Mouse (Mus musculus): ENCODE measurements around the gene Psme2b. TPM values are rescaled to one million over a fixed set of nuclear protein-coding genes. Genes with fewer than 3 reads are reported as not detected.
"Not testable (repeated sequence)": the region's sequence is repeated elsewhere in the genome, so short reads cannot be mapped to it uniquely, and the experiment has no call there.

Psme2b gene
- total RNA-seq (2022) = 1 to 10 TPM in 2 of 4 experiments, under 1 TPM in 1, not detected in 1; 0.48 to 1.1 (median 1.1) TPM

DNA sequence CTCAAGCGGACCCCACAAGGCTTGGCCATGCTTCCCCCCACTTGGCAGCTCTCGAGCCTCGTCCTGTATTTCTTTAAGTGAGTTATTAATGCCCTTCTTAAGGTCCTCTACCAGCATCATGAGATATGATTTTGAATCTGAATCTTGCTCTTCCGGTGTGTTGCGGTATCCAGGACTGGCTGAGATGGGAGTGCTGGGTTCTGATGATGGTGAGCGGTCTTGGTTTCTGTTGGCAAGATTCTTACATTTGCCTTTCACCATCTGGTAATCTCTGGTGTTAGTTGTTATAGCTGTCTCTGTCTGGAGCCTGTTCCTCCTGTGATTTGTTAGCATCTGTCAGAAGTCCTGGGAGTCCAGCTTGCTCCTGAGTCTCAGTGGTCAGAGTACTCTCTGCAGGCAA lies at the start of gene Psme2b:
Gene Psme2b (minus strand): TSS at position 101 of the 400 bp plus-strand sequence.
- DNase-seq (ENCODE audit: low spot score in 2 of 2) = not testable (repeated sequence)

DNA sequence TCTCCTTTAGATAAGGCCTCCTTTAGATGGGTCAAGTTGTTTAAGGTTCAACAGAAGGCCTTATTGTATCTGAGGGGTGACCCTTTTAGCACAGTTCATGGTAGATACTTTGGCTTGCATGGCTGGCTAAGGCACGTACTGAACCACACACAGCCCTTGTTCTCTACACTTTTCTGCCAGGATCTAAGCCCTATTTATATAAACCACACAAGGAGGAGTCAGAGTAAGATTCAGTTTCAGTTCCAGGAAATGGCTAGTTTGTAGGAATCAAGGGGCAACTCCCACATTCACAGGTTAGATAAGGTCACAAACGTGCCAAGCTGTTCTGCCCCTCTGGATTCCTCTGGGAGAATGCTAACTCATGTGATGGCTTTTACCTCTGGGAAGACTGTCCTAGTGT lies 48.0 kb upstream of the Psme2b start, which contains the start of gene Tgtp1:
Gene Tgtp1 (minus strand): TSS at position 155 of the 400 bp plus-strand sequence.
- not testable (repeated sequence) for DNase-seq (ENCODE audit: low spot score in 2 of 2)

- not testable (repeated sequence) for DNase-seq (ENCODE audit: low spot score in 2 of 2)
Measured at GRCm38 (mm10) chr11:48993296-48993695, 47.3 kb upstream of the Psme2b start.

DNA sequence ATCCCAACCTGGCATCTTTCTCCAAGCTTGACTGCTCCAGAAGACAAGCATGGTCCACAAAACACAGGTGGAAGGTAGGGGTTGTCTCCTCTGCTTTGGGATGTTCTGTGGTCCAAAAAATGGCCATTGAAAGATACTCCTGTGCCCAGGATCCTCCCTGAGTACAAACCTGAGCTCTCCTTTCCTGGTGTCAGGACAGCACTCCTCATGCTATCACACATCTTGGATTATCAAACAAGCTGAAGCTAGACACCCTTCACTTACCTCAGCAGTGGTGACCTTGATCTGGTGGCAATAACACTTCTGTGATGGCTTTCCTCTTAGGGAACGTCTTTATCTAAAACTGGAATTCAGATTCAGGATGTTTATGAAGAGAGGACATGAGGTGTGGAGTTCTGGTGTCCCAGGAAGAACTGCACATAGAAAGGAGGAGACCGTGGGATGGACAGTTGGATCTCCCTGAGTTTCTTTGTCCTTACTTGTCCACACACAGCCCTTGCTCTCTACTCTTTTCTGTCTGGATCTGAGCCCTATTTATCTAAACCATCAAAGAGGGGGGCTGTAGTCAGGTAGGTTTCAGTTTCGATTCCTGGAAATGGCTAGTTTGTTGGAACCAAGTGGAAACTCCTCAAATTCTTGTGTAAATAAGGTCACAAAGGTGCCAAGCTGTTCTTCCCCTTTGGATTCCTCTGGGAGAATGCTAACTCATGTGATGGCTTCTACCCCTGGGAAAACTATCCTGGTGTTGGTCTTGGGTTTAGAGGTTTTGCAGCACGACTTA lies 45.9 kb upstream of the Psme2b start, which contains the start of gene Gm12185:
Gene Gm12185 (minus strand): TSS at position 487 of the 781 bp plus-strand sequence.
- not testable (repeated sequence) for DNase-seq (ENCODE audit: low spot score in 2 of 2)

- DNase-seq (ENCODE audit: low spot score in 2 of 2) = not testable (repeated sequence)
Measured at GRCm38 (mm10) chr11:48989981-48990380, 44.0 kb upstream of the Psme2b start.

DNA sequence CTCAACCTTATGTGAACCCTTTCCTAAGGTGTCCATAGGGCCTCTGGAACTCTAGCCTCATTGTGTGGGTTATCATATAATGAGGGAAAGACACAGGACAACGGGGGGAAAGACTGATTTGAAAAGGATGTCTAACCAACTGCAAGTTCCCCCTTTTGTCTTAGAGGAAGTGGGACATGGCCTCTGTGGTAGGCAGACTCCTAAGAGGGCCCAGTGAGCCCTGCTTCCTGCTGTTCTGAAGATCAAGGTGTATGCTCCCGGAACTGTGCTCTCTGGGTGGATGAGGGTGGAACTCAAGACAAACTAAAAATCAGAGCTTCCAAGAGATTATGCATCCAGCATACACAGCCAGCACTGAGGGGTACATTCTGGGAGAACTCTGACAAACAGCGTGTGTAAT lies 42.2 kb upstream of the Psme2b start:
- not testable (repeated sequence) for DNase-seq (ENCODE audit: low spot score in 2 of 2)

- not testable (repeated sequence) for DNase-seq (ENCODE audit: low spot score in 2 of 2)
Measured at GRCm38 (mm10) chr11:48982848-48983247, 36.9 kb upstream of the Psme2b start.

DNA sequence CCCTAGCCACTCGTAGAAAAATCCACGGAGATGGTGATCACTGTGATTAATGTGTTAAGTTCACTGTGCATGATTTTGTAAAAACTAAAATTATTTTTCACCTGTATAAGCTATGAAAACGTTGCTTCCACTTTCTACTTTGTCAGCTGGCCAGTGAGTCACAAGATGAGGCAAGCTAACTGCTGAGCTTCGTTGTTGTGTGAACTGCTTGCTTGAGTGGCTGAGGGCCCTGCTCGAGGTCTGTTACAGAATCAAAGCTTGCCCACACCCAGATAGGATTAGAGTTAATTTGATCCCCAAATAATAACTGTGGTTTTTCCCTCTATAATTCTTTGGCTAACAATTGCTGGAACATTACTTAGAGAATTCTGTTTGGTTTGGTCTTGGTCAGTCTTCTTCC lies 34.1 kb upstream of the Psme2b start:
- not testable (repeated sequence) for DNase-seq (ENCODE audit: low spot score in 2 of 2)

DNA sequence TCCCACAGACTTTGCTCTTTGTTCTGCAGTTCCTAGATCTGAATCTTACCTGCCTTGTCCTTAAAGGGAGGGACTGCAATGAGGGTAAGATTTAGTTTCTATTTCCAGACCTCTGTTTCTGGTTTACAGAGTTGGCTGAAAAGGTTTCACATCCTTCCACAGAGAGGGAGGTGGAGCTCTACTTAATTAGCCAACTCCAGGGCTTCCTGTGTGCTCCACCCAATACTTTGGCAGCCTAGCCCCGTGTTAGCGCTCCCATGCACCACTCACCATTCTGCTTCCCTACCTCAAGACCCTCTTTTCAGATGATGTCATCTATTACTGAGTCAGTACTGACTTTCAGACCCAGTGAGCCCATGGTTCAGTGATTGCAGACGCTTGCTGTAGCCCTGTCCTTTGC lies 33.3 kb upstream of the Psme2b start, which contains the start of gene 9930111J21Rik1:
Gene 9930111J21Rik1 (minus strand): TSS at position 148 of the 400 bp plus-strand sequence.
- not testable (repeated sequence) for DNase-seq (ENCODE audit: low spot score in 2 of 2)

DNA sequence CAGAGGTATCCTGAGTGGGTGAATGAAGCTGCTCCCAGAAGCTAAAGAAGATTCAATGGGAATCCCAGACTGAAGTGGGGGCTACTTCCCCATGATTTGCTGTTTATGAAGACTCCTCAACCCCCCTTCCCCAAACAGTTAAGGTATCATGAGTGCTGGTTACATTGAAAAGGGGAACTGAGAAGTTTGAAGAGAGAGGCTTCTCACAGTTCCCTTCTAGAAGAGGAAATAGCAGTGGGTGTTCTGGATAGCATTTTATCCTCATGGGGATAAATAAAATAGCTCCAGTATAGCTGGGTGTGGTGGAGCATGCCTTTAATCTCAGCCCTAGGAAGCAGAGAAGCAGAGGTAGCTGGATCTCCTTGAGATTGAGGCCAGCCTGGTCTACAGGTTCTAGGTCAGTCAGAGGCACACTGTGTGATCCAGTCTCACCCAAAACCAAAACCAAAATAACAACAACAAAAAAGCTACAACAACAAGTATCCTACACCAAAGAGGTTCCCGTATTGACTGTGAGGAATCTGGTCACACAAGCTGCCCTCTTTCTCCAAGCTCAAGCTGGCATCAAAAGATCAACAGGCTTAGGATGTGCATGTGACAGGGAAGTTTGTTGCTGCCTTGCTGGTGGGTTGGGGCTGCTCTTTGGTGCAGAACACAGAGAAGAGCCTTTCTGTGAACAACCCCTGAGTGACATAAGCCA lies 32.4 kb upstream of the Psme2b start, which contains the start of gene Olfr56:
Gene Olfr56 (plus strand): TSS at position 650 of the 700 bp plus-strand sequence.
- DNase-seq (ENCODE audit: low spot score in 2 of 2) = not testable (repeated sequence)

- DNase-seq (ENCODE audit: low spot score in 2 of 2) = not testable (repeated sequence)
Measured at GRCm38 (mm10) chr11:48974686-48975085, 28.7 kb upstream of the Psme2b start.

GRCm38 (mm10) chr11:48939286-48939685 lies 6.7 kb downstream of the Psme2b start:
- not testable (repeated sequence) for DNase-seq (ENCODE audit: low spot score in 2 of 2)

GRCm38 (mm10) chr11:48935291-48935690 lies 10.7 kb downstream of the Psme2b start:
- DNase-seq (ENCODE audit: low spot score in 2 of 2) = not testable (repeated sequence)

DNA sequence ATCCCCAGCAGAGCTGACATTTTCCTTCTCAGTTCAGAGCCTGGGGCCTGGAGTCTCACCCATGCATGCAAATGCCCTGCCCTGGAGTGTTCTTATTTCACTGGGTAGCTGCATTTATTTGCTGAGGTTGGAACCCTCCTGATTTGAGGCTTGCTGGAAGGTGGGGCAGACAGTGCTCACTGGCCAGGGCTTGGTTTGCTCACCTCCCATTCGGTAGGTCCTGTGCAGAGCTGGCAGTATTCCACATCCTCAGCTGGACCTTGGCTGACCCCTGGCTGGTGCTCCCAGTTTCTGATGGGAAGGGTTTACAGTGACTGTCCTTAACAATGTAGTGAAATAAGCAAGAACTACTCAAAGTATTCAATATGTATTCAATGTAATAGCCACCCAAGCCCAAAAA lies 12.1 kb downstream of the Psme2b start:
- DNase-seq (ENCODE audit: low spot score in 2 of 2) = not testable (repeated sequence)

DNA sequence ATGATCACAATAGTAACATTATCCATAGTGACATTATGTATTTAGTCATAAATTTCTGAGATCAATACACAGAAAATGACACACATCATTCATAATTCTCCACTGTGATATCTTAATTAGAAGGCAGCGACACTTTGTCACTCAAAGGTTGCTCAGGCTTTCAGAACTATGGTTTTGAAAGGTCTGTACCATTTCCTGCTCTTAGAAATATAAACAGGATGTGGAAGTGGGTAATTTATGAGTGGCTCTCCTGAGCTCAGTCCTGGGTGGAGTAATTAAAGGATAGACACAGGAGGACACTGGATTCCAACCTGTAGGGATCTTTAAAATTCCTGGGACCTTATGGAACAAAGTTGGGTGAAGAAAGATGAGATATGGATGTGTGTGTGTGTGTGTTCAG lies 12.6 kb downstream of the Psme2b start:
- not testable (repeated sequence) for DNase-seq (ENCODE audit: low spot score in 2 of 2)

GRCm38 (mm10) chr11:48928068-48928467 lies 17.9 kb downstream of the Psme2b start:
- DNase-seq (ENCODE audit: low spot score in 2 of 2) = not testable (repeated sequence)

GRCm38 (mm10) chr11:48926437-48926836 lies 19.6 kb downstream of the Psme2b start:
- DNase-seq (ENCODE audit: low spot score in 2 of 2) = not testable (repeated sequence)

- DNase-seq (ENCODE audit: low spot score in 2 of 2) = not testable (repeated sequence)
Measured at GRCm38 (mm10) chr11:48923818-48924217, 22.2 kb downstream of the Psme2b start.

- no peak for DNase-seq (ENCODE audit: low spot score in 2 of 2)
Measured at GRCm38 (mm10) chr11:48918380-48918779, 27.6 kb downstream of the Psme2b start.

DNA sequence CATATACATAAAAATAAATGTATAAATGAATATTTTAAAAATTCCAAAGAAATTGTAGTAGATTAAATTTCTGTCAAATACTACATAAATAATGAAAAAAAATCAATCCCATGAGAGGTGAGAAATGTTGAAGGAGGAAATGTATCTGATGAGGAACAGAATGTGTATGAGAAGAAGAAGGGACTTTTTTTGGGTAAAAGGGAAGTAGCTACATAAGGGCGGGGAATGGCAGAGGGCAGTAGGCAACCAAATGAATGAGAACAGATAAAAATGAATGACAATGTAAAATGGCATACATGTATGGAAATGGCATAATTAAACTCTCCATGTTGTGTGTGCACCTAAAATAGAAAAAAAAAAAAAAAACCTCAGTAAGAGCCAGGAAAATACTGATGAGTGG lies 32.4 kb downstream of the Psme2b start:
- DNase-seq (ENCODE audit: low spot score in 2 of 2) = no peak

DNA sequence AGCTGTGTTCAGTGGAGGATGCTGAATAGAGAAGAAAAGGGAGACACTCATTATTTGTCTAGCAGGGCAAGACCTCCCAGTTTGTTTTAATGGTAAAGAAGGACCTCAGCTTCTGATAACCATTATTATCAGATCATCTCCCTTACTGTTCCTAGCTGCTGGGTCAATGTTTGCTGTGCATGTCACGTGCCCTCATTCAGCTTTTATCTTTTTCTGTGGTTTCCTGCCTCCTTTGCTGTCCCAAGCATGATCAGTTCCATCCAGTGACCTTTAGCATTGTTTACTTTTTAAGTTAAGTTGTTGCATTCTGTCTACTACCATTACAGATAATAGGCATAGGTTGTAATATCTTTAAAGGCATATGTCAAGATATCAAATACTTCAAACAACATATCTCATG lies 37.5 kb downstream of the Psme2b start:
- DNase-seq (ENCODE audit: low spot score in 2 of 2) = no peak

- DNase-seq (ENCODE audit: low spot score in 2 of 2) = no peak
Measured at GRCm38 (mm10) chr11:48902021-48902420, 44.0 kb downstream of the Psme2b start, which contains the start of gene Gm5431. Gm5431 (minus strand) TSS chr11:48902214.
